Mouse (Mus musculus) limb, embryonic 11.5 days (tissue): ENCODE data around the gene Csgalnact2. TPM values are rescaled to one million over a fixed set of nuclear protein-coding genes. Genes with fewer than 3 reads are reported as not detected.
A peak's percentile ranks its signal among the peaks of the same experiment; 100 is the strongest.

ENCODE experiments used
- ATAC-seq: fragments of 200-750 bp; cut with Nextera tagmentation; 2 replicates; pipeline ENCODE4 v1.8.0; 2017; ENCODE audit warnings: low read depth; ENCODE audit not compliant: insufficient number of reproducible peaks, low FRiP score, low TSS enrichment
- DNase-seq: peaks from one replicate; pipeline ENCODE4 v3.0.0-alpha.2; 2015; ENCODE audit warnings: low spot score
- H3K27ac ChIP-seq: fragments of 300-500 bp; sonication (generic); replicated peaks from 2 replicates; pipeline ENCODE4 v1.5.1; 2014; ENCODE audit warnings: low read depth, mild to moderate bottlenecking, low read length
- H3K27me3 ChIP-seq: fragments of 300-500 bp; sonication (generic); 2 replicates; pipeline ENCODE4 v1.6.1; 2014; ENCODE audit warnings: mild to moderate bottlenecking, low read length, mixed read lengths; ENCODE audit not compliant: control insufficient read depth, insufficient read depth
- H3K36me3 ChIP-seq: fragments of 300-500 bp; sonication (generic); 2 replicates; pipeline ENCODE4 v1.6.1; 2014; ENCODE audit warnings: mild to moderate bottlenecking, low read length, moderate library complexity, mixed read lengths; ENCODE audit not compliant: control insufficient read depth, insufficient read depth
- H3K4me1 ChIP-seq: fragments of 300-500 bp; sonication (generic); 2 replicates; pipeline ENCODE4 v1.6.1; 2014; ENCODE audit warnings: low read length, mixed read lengths; ENCODE audit not compliant: control insufficient read depth, insufficient read depth
- H3K4me2 ChIP-seq: fragments of 300-500 bp; sonication (generic); 2 replicates; pipeline ENCODE4 v1.6.1; 2014; ENCODE audit warnings: low read depth, mild to moderate bottlenecking, moderate library complexity; ENCODE audit not compliant: severe bottlenecking
- H3K4me3 ChIP-seq: fragments of 300-500 bp; sonication (generic); 2 replicates; pipeline ENCODE4 v1.5.1; 2014; ENCODE audit warnings: low read depth, low read length
- H3K9ac ChIP-seq: fragments of 300-500 bp; sonication (generic); 2 replicates; pipeline ENCODE4 v1.6.1; 2014; ENCODE audit warnings: mild to moderate bottlenecking, low read length
- H3K9me3 ChIP-seq: fragments of 300-500 bp; sonication (generic); 2 replicates; pipeline ENCODE4 v1.6.1; 2016; ENCODE audit warnings: low read length; ENCODE audit not compliant: control insufficient read depth
- WGBS: fragments of 180-500 bp; shearing (Covaris S2); extraction: QIAGEN DNeasy Blood & Tissue Kit; methylation state at CpG from one replicate; pipeline ENCODE4 v1.1.7; 2014; 5-methylcytosine and 5-hydroxymethylcytosine counted together
- polyA plus RNA-seq: library from polyadenylated mRNA; unstranded; fragments of >200 nt; fragmentation: Nextera tagmentation; extraction: Ambion mirVana; gene quantifications from 2 replicates; pipeline ENCODE4 v1.2.1, GENCODE M21; 2014

Csgalnact2 gene
- 10.3 and 10.8 TPM in 2 replicates for polyA plus RNA-seq

- Histone ChIP-seq H3K27ac (0 out of 2 replicates have a peak within 1 kb of the TSS, but pooled peaks have one; percentile 30), H3K9me3 (no peaks in the 10 kb centered on the region), H3K27me3 (no peaks in the 10 kb centered on the region), H3K4me3 (peak within 1 kb of the TSS; percentile 70), H3K4me2 (peak within 1 kb of the TSS; percentile 51), H3K9ac (peak within 1 kb of the TSS; percentile 79), H3K4me1 (no peaks in the 10 kb centered on the region), H3K36me3 (no peaks in the 10 kb centered on the region)
- DNase-seq = peak; percentile 94
- 6% methylated on average over 65 of the region's 66 CpGs for WGBS
- ATAC-seq = peak; percentile 99
Observed at GRCm38 (mm10) chr6:118138731-118139709, at the start of gene Csgalnact2. Gene Csgalnact2, minus strand, starts transcription at chr6:118139140.

GRCm38 (mm10) chr6:118188599-118188998 lies 49.7 kb upstream of the Csgalnact2 start:
- 83% methylated on average over 9 of the region's 9 CpGs for WGBS
- H3K27me3 ChIP-seq = no peaks in the 10 kb centered on the region
- H3K36me3 ChIP-seq = no peaks in the 10 kb centered on the region
- H3K4me1 ChIP-seq = no peaks in the 10 kb centered on the region
- no peak overlapping the region for H3K27ac ChIP-seq
- no peak overlapping the region for H3K9ac ChIP-seq
- ATAC-seq = no peak
- no peak overlapping the region for H3K4me2 ChIP-seq
- H3K4me3 ChIP-seq = no peak overlapping the region
- no peak for DNase-seq
- no peaks in the 10 kb centered on the region for H3K9me3 ChIP-seq

GRCm38 (mm10) chr6:118187285-118187641 lies 48.3 kb upstream of the Csgalnact2 start:
- DNase-seq (no peak), ATAC-seq (no peak)
- Histone ChIP-seq H3K36me3 (no peaks in the 10 kb centered on the region), H3K27ac (no peak overlapping the region), H3K9me3 (no peaks in the 10 kb centered on the region), H3K4me3 (no peak overlapping the region), H3K4me1 (no peaks in the 10 kb centered on the region), H3K4me2 (no peak overlapping the region), H3K9ac (no peak overlapping the region), H3K27me3 (no peaks in the 10 kb centered on the region)
- 44% methylated on average over 3 of the region's 3 CpGs for WGBS

- no peak overlapping the region for H3K9ac ChIP-seq
- no peak overlapping the region for H3K4me2 ChIP-seq
- no peaks in the 10 kb centered on the region for H3K36me3 ChIP-seq
- no peaks in the 10 kb centered on the region for H3K4me1 ChIP-seq
- 40% methylated on average over 17 of the region's 17 CpGs for WGBS
- no peak overlapping the region for H3K4me3 ChIP-seq
- H3K27me3 ChIP-seq = no peaks in the 10 kb centered on the region
- no peaks in the 10 kb centered on the region for H3K9me3 ChIP-seq
- DNase-seq (no peak), ATAC-seq (no peak)
- no peak overlapping the region for H3K27ac ChIP-seq
Observed at GRCm38 (mm10) chr6:118186620-118187284, 47.8 kb upstream of the Csgalnact2 start.

GRCm38 (mm10) chr6:118184126-118184525 lies 45.2 kb upstream of the Csgalnact2 start:
- no peak overlapping the region for H3K27ac ChIP-seq
- H3K4me1 ChIP-seq = no peaks in the 10 kb centered on the region
- ATAC-seq = no peak
- WGBS = 88% methylated on average over 10 of the region's 10 CpGs
- no peak for DNase-seq
- H3K9me3 ChIP-seq = no peaks in the 10 kb centered on the region
- no peaks in the 10 kb centered on the region for H3K27me3 ChIP-seq
- no peaks in the 10 kb centered on the region for H3K36me3 ChIP-seq
- H3K9ac ChIP-seq = no peak overlapping the region
- H3K4me2 ChIP-seq = no peak overlapping the region
- no peak overlapping the region for H3K4me3 ChIP-seq

- H3K9me3 ChIP-seq = no peaks in the 10 kb centered on the region
Observed at GRCm38 (mm10) chr6:118180085-118180423, 41.1 kb upstream of the Csgalnact2 start.

GRCm38 (mm10) chr6:118179316-118180084 lies 40.6 kb upstream of the Csgalnact2 start:
- WGBS = 67% methylated on average over 13 of the region's 13 CpGs
- ATAC-seq (0 out of 2 replicates have a peak, but pooled peaks have one; percentile 44), DNase-seq (peak; percentile 77)
- Histone ChIP-seq H3K27ac (no peak overlapping the region), H3K9me3 (no peaks in the 10 kb centered on the region), H3K27me3 (no peaks in the 10 kb centered on the region), H3K4me2 (no peak overlapping the region), H3K36me3 (no peaks in the 10 kb centered on the region), H3K4me1 (no peaks in the 10 kb centered on the region), H3K4me3 (no peak overlapping the region), H3K9ac (no peak overlapping the region)

More at GRCm38 (mm10) chr6:118180085-118180423, 41.1 kb upstream of the Csgalnact2 start:
- H3K9ac ChIP-seq = no peak overlapping the region
- H3K36me3 ChIP-seq = no peaks in the 10 kb centered on the region
- DNase-seq (no peak), ATAC-seq (no peak)
- no peak overlapping the region for H3K27ac ChIP-seq
- H3K4me1 ChIP-seq = no peaks in the 10 kb centered on the region
- H3K4me3 ChIP-seq = no peak overlapping the region
- 87% methylated on average over 12 of the region's 12 CpGs for WGBS
- H3K4me2 ChIP-seq = no peak overlapping the region
- H3K27me3 ChIP-seq = no peaks in the 10 kb centered on the region

GRCm38 (mm10) chr6:118173975-118174328 lies 35.0 kb upstream of the Csgalnact2 start:
- no peak overlapping the region for H3K9ac ChIP-seq
- H3K4me3 ChIP-seq = no peak overlapping the region
- no peak for ATAC-seq
- H3K4me1 ChIP-seq = no peaks in the 10 kb centered on the region
- no peak for DNase-seq
- no peaks in the 10 kb centered on the region for H3K27me3 ChIP-seq
- H3K27ac ChIP-seq = no peak overlapping the region
- WGBS = 76% methylated on average over 5 of the region's 5 CpGs
- H3K36me3 ChIP-seq = no peaks in the 10 kb centered on the region
- no peaks in the 10 kb centered on the region for H3K9me3 ChIP-seq
- H3K4me2 ChIP-seq = no peak overlapping the region
